Mouse (Mus musculus) hindbrain, embryonic 11.5 days (tissue): Measurements from ENCODE around the gene Naaa. TPM values are rescaled to one million over a fixed set of nuclear protein-coding genes. Genes with fewer than 3 reads are reported as not detected.

ENCODE experiments used
- ATAC-seq: fragments of 200-750 bp; cut with Nextera tagmentation; 2 replicates; pipeline ENCODE4 v1.8.0; 2017; ENCODE audit warnings: mild to moderate bottlenecking, moderate TSS enrichment, moderate library complexity; ENCODE audit not compliant: low FRiP score
- DNase-seq: peaks from one replicate; pipeline ENCODE4 v3.0.0-alpha.2; 2015; ENCODE audit warnings: low spot score
- H3K27ac ChIP-seq: fragments of 300-500 bp; sonication (generic); 2 replicates; pipeline ENCODE4 v1.5.1; 2014; ENCODE audit warnings: mild to moderate bottlenecking, low read depth, low read length
- H3K27me3 ChIP-seq: fragments of 300-500 bp; sonication (generic); 2 replicates; pipeline ENCODE4 v1.6.1; 2014; ENCODE audit warnings: mild to moderate bottlenecking, low read length, moderate library complexity, mixed read lengths; ENCODE audit not compliant: control insufficient read depth, insufficient read depth
- H3K36me3 ChIP-seq: fragments of 300-500 bp; sonication (generic); 2 replicates; pipeline ENCODE4 v1.6.1; 2014; ENCODE audit warnings: mild to moderate bottlenecking, low read length, moderate library complexity, mixed read lengths; ENCODE audit not compliant: control insufficient read depth, insufficient read depth
- H3K4me1 ChIP-seq: fragments of 300-500 bp; sonication (generic); replicated peaks from 2 replicates; pipeline ENCODE4 v1.6.1; 2014; ENCODE audit warnings: low read length, mixed read lengths; ENCODE audit not compliant: control insufficient read depth, insufficient read depth
- H3K4me2 ChIP-seq: fragments of 300-500 bp; sonication (generic); replicated peaks from 2 replicates; pipeline ENCODE4 v1.6.1; 2014; ENCODE audit warnings: mild to moderate bottlenecking, low read depth, low read length
- H3K4me3 ChIP-seq: fragments of 300-500 bp; sonication (generic); 2 replicates; pipeline ENCODE4 v1.5.1; 2014; ENCODE audit warnings: low read depth, low read length
- H3K9ac ChIP-seq: fragments of 300-500 bp; sonication (generic); 2 replicates; pipeline ENCODE4 v1.6.1; 2014; ENCODE audit warnings: low read depth, low read length
- H3K9me3 ChIP-seq: fragments of 300-500 bp; sonication (generic); 2 replicates; pipeline ENCODE4 v1.6.1; 2016; ENCODE audit warnings: low read length; ENCODE audit not compliant: control insufficient read depth
- WGBS: fragments of 180-500 bp; shearing (Covaris S2); extraction: QIAGEN DNeasy Blood & Tissue Kit; methylation state at CpG from one replicate; pipeline ENCODE4 v1.1.7; 2014; 5-methylcytosine and 5-hydroxymethylcytosine counted together
- polyA plus RNA-seq: library from polyadenylated mRNA; unstranded; fragments of >200 nt; fragmentation: Nextera tagmentation; extraction: Ambion mirVana; gene quantifications from 2 replicates; pipeline ENCODE4 v1.2.1, GENCODE M21; 2014

Gene Naaa
- polyA plus RNA-seq, 1 experiment from 2014 or later, result 4.7 TPM

DNA sequence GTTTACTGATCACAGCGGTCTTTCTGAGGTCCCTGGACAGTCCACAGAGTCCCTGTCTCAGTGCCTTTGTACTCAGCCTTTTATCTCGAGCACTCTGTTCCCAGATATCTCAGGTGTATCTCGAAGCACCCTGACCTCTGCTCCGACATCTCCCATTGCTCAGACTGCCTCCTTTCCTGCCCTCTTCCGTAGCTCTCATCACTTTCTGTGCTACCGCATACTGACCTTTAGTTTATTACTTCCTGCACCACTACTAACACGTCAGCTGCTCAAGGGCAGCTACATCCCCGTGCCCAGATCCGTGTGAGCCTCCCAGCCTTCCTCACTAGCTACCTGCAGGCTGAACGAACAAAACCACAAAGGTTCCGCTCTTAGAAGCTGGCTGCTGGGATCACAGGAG lies 29.4 kb downstream of the Naaa start:
- no peak for ATAC-seq
- no peak overlapping the region for H3K4me3 ChIP-seq
- no peaks in the 10 kb centered on the region for H3K36me3 ChIP-seq
- H3K9ac ChIP-seq, result no peak overlapping the region
- no peaks in the 10 kb centered on the region for H3K4me1 ChIP-seq
- H3K9me3 ChIP-seq, result no peaks in the 10 kb centered on the region
- WGBS, result 89% methylated on average over 11 of the region's 11 CpGs
- H3K27ac ChIP-seq, result no peak overlapping the region
- DNase-seq, result no peak
- H3K4me2 ChIP-seq, result no peak overlapping the region
- no peaks in the 10 kb centered on the region for H3K27me3 ChIP-seq

DNA sequence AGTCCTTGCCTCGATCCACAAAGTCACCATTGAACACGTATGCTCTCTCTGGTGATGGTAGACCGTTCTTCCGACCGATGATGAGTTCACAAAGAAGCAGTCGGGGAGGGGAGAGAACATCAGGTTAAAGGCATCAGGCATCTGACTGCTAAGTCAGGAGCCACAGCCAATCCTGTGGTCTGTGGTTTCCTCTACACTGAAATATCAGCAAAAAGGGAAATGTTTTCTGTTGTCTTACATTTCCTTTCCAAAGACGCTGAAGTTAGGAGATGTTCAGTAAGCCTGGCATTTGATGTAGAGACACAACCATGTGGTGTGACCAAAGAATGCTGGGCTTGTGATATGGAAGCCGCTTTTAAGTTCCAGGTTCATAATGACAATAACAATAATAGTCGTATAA lies 32.5 kb downstream of the Naaa start:
- no peak overlapping the region for H3K9ac ChIP-seq
- ATAC-seq, result no peak

DNA sequence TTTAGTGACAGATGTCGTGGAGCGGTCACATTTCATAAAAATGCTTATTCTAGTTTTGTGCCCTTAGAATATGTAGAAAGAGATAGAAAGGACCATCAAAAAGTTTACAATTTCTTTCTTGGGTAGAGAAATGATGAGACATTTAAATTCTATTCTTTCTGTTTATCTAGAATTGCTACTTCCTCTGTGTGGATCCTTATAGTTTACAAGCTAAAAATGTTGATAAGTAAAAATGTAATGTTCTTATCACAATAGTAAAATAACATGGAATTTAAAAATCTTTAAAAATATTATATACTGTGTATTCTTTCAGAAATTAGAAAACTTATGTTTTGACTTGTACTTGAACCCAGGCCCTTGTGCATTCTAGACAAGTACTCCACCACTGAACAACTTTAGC lies 33.1 kb downstream of the Naaa start:
- ATAC-seq (no peak), DNase-seq (no peak)
- H3K4me3 ChIP-seq, result no peak overlapping the region
- H3K9me3 ChIP-seq, result no peaks in the 10 kb centered on the region
- no peaks in the 10 kb centered on the region for H3K27me3 ChIP-seq
- H3K27ac ChIP-seq, result no peak overlapping the region
- no peaks in the 10 kb centered on the region for H3K36me3 ChIP-seq
- H3K9ac ChIP-seq, result no peak overlapping the region
- no peaks in the 10 kb centered on the region for H3K4me1 ChIP-seq
- 92% methylated on average over 2 of the region's 2 CpGs for WGBS
- H3K4me2 ChIP-seq, result no peak overlapping the region

More for the DNA sequence above, 32.5 kb downstream of the Naaa start:
- H3K4me3 ChIP-seq, result no peak overlapping the region
- no peaks in the 10 kb centered on the region for H3K4me1 ChIP-seq
- no peaks in the 10 kb centered on the region for H3K36me3 ChIP-seq
- H3K4me2 ChIP-seq, result no peak overlapping the region
- no peak for DNase-seq
- H3K27ac ChIP-seq, result no peak overlapping the region
- H3K9me3 ChIP-seq, result no peaks in the 10 kb centered on the region
- WGBS, result 94% methylated on average over 9 of the region's 9 CpGs
- no peaks in the 10 kb centered on the region for H3K27me3 ChIP-seq

DNA sequence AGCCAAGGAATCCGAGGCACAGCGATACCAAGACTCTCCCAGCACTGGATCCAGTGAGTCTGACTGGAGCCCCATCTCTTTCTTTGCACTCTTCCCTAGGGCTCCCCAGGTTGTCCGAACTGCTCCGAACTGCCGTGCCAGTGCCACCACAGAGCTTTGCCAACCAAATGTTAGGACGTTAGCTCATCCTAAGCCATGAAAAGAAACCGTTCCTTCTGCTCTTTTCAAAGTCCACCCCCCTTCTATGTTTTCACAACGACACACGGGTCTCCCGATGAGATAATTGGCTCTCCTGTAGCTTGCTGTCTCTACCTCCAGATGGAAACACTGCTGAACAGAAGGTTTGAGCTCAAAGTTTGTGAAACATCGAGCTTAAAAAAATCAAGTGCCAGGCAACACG lies 37.2 kb downstream of the Naaa start:
- no peaks in the 10 kb centered on the region for H3K9me3 ChIP-seq
- H3K4me3 ChIP-seq, result no peak overlapping the region
- H3K4me1 ChIP-seq, result no peaks in the 10 kb centered on the region
- ATAC-seq (no peak), DNase-seq (no peak)
- whole genome bisulfite sequencing, result 93% methylated on average over 12 of the region's 12 CpGs
- no peaks in the 10 kb centered on the region for H3K27me3 ChIP-seq
- H3K9ac ChIP-seq, result no peak overlapping the region
- no peaks in the 10 kb centered on the region for H3K36me3 ChIP-seq
- no peak overlapping the region for H3K27ac ChIP-seq
- H3K4me2 ChIP-seq, result no peak overlapping the region

DNA sequence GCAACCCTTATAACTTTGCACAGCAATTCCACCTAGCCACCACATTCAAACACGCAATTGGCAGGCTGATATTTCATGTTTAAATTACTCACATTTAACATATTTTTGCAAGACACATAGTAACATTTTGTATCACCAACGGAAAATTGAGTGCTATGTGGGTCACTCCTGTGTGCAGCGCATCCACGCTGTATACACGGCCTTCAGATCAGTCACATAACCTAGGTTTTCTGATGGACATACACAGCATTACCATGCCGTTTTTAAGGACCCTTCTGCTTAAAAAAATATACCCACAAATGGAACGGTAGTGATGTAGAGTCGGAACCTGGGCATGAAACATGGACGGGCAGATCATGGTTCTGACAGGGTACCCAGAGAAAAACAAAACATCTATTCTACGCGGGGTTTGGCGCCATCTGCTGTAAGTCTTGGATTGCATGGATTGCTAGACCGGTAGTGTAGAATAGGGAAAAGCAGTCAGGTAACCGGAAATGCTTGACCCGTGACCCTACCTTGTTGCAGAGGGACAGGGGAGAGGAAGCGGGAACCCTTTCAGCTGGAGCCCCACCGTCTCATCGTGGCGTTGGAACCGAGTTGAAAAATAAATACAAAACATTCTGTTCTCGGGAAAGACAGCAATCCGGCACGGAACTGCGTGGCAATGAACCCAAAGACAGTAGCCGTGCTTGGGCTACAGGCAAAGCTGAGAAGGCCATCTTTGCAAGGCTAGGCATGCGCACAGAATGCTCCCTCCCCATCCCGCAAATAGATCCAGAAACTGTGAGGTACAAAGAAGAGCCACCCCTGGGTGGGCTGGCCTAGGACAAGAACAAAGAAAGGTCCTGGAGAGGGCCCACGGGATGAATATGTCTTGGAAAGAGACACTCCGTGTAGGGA lies 38.4 kb downstream of the Naaa start:
- H3K4me2 ChIP-seq, result peak overlapping the region; percentile 25; the same call in 1 of the 2 replicates
- H3K4me3 ChIP-seq, result no peak overlapping the region
- peak; percentile 78 for DNase-seq
- no peak overlapping the region for H3K27ac ChIP-seq
- 45% methylated on average over 29 of the region's 29 CpGs for WGBS
- ATAC-seq, result peak; percentile 65; the same call in 1 of the 2 replicates
- no peak overlapping the region for H3K9ac ChIP-seq
- no peaks in the 10 kb centered on the region for H3K36me3 ChIP-seq
- no peaks in the 10 kb centered on the region for H3K27me3 ChIP-seq
- no peaks in the 10 kb centered on the region for H3K4me1 ChIP-seq
- H3K9me3 ChIP-seq, result no peaks in the 10 kb centered on the region

DNA sequence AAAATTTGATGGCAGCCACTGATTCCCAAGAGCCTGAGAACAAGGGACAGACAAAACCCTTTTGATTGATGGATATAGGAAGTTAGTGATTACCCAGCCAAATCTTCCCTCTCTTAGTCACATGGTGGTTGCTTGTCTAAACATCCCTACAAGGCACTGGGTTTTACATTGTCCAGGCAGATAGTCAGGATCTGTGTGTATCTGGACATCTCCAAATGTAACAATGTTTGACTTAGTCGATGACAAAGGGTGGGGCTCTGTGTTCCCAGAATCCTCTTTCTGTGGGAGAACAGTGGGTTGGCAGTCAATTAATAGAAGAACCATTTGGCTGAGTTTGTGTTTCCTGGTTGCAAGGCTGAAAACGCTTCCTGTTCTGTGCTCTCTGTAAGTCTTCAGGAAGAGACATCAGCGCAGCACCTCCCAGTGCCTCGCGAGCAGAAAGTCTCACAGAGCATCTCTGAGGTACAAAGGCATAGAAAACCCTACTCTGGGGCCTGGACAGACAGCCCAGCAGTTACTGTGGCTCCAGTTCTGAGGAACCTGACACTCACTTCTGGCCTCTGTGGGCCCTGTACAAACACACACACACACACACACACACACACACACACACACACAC lies 42.9 kb downstream of the Naaa start:
- H3K4me1 ChIP-seq, result no peaks in the 10 kb centered on the region
- H3K4me2 ChIP-seq, result no peak overlapping the region
- no peak for DNase-seq
- no peak overlapping the region for H3K4me3 ChIP-seq
- WGBS, result 60% methylated on average over 5 of the region's 5 CpGs
- no peak overlapping the region for H3K9ac ChIP-seq
- no peak for ATAC-seq
- H3K9me3 ChIP-seq, result no peaks in the 10 kb centered on the region
- H3K27me3 ChIP-seq, result no peaks in the 10 kb centered on the region
- no peak overlapping the region for H3K27ac ChIP-seq
- H3K36me3 ChIP-seq, result no peaks in the 10 kb centered on the region

DNA sequence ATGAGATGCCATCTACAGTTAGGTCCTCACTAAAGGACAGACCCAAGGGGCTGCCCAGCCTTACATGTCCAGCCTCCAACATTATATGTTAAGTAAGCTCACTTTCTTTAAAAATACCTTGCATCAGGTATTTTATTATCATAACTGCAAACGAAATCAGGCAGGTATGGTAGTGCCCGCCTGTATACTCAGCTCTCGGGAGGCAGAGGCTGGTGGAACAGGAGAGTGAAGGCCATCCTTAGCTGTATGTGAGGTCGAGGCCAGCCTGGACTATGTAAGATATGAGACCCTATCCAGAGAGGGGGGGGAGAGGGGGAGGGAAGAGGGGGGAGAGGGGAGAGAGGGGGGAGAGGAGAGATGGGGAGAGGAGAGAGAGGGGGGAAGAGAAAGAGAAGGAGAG lies 44.6 kb downstream of the Naaa start:
- ATAC-seq, result no peak

DNA sequence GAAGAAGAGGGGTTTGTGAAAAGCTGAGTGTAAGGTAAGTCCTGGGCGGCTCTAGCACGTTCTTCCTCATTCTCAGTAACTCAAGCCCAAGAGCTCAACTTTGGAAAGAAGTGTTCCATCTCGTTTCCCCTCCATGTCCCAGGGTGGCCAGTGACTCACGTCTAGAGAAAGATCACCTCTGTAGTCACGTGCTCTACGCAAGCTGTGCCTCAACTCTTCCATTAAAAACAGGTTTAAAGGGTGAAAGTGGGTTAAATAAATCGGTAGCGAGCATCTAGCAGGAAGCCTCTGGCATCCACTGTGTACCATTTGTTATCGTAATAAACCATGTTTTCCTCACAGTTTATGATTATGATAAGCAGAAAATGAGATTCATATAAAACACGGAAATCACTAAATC lies 46.1 kb downstream of the Naaa start:
- H3K27ac ChIP-seq, result no peak overlapping the region
- no peak overlapping the region for H3K9ac ChIP-seq
- no peaks in the 10 kb centered on the region for H3K9me3 ChIP-seq
- no peaks in the 10 kb centered on the region for H3K36me3 ChIP-seq
- H3K27me3 ChIP-seq, result no peaks in the 10 kb centered on the region
- 82% methylated on average over 10 of the region's 10 CpGs for WGBS
- DNase-seq (no peak), ATAC-seq (no peak)
- H3K4me1 ChIP-seq, result no peaks in the 10 kb centered on the region
- H3K4me3 ChIP-seq, result no peak overlapping the region
- H3K4me2 ChIP-seq, result no peak overlapping the region

More for the DNA sequence above, 44.6 kb downstream of the Naaa start:
- Histone ChIP-seq H3K4me3 (no peak overlapping the region), H3K27ac (no peak overlapping the region), H3K27me3 (no peaks in the 10 kb centered on the region), H3K9me3 (no peaks in the 10 kb centered on the region), H3K36me3 (no peaks in the 10 kb centered on the region), H3K9ac (no peak overlapping the region), H3K4me1 (no peaks in the 10 kb centered on the region), H3K4me2 (no peak overlapping the region)
- 92% methylated on average over 4 of the region's 4 CpGs for WGBS
- DNase-seq, result no peak

DNA sequence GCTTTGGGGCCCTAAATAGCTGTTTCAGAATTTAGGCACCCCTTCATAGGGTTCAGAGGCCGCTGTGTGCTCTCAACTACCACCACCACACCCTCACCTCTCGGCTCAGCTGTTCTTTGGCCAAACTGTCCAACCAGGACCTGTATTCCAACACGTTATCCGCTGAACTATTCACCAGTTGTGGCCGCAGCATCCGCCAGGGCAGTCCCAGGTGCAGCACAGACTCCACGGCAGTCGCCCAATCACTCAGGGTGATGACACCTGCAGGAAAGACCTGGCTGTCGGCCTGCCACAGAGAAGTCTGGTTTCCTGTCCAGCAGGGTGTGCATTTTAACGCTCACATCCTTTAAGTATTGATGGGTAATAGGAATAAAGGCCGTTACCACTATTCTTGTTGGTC lies 47.7 kb downstream of the Naaa start:
- no peak overlapping the region for H3K4me2 ChIP-seq
- DNase-seq, result no peak
- no peaks in the 10 kb centered on the region for H3K27me3 ChIP-seq
- no peak for ATAC-seq
- no peaks in the 10 kb centered on the region for H3K9me3 ChIP-seq
- WGBS, result 82% methylated on average over 11 of the region's 11 CpGs
- no peaks in the 10 kb centered on the region for H3K36me3 ChIP-seq
- no peak overlapping the region for H3K27ac ChIP-seq
- H3K4me3 ChIP-seq, result no peak overlapping the region
- H3K9ac ChIP-seq, result no peak overlapping the region
- H3K4me1 ChIP-seq, result no peaks in the 10 kb centered on the region
